ENCODE assay signal across 14 mouse cellular contexts in the genomic region with DNA sequence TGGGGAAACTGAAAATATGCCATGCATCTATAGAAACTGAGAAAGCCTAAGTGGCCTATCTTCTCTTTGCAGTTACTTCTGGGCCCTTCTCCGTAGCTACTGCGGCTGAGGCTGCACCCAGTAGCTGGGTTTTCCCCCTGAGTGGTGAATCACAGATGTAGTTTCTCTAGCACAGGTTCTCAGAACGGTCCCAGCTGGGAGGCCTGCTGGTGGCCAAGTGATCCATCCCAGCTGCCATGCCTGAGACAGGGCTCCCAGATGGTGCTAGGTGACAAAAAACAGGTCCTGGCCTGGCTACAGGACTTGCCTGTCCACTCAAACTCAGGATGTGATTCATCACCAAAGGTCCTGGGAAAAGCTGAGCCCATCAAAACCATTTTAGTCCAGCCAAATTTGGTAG. TPM values are rescaled to one million over a fixed set of nuclear protein-coding genes. Genes with fewer than 3 reads are reported as not detected.
DNase-seq lines count a peak whose midpoint lies in the region; ATAC-seq and TF ChIP-seq lines count a peak whose summit lies in the region.
"Had no signal": no experiment of that assay in that cellular context is flagged by ENCODE, and none has a peak within 500 bp of the region (broad histone marks: within the 10 kb centered on the region; RNA-seq: fewer than 3 reads in every experiment).

No protein-coding gene starts in this region.

- H3K27me3 ChIP-seq in thymus, adult 2 months (ENCODE audit: control insufficient read depth, insufficient read depth, low read length) = no peaks in the 10 kb centered on the region
- H3K27me3 ChIP-seq in lung, postnatal 0 days (replicated peaks; ENCODE audit: insufficient read depth, low read length) = no peaks in the 10 kb centered on the region
- no peaks in the 10 kb centered on the region for H3K27me3 ChIP-seq in splenic B cell, adult 2 months (ENCODE audit: control insufficient read depth, insufficient read depth, low read length, poor library complexity, severe bottlenecking)
- H3K27me3 ChIP-seq in midbrain, embryonic 14.5 days (ENCODE audit: control insufficient read depth, insufficient read depth, low read length) = no peaks in the 10 kb centered on the region

- no peak overlapping the region for H3K4me3 ChIP-seq in thymus, adult 2 months (ENCODE audit: control insufficient read depth, insufficient read depth, low read length)
- no peak overlapping the region for H3K4me3 ChIP-seq in lung, postnatal 0 days (ENCODE audit: low read depth, low read length)
- no peak overlapping the region for H3K4me3 ChIP-seq in midbrain, embryonic 14.5 days (replicated peaks; ENCODE audit: low read depth, low read length)
- H3K4me3 ChIP-seq: megakaryocyte, embryonic 14.5 days had no signal

- H3K4me1 ChIP-seq in thymus, adult 2 months (replicated peaks; ENCODE audit: control insufficient read depth, insufficient read depth, low read length) = peaks cover 53% of the 10 kb centered on the region
- H3K4me1 ChIP-seq in lung, postnatal 0 days (ENCODE audit: insufficient read depth, low read depth, low read length) = no peaks in the 10 kb centered on the region
- no peaks in the 10 kb centered on the region; the same call in 1 of the 2 replicates for H3K4me1 ChIP-seq in midbrain, embryonic 14.5 days (ENCODE audit: control insufficient read depth, insufficient read depth, low read length)

- H3K9ac ChIP-seq in lung, postnatal 0 days (replicated peaks; ENCODE audit: low read depth) = no peak overlapping the region
- no peak overlapping the region for H3K9ac ChIP-seq in midbrain, embryonic 14.5 days (replicated peaks; ENCODE audit: low read length)

- DNase-seq in thymus, adult 2 months = peak; percentile 49
- no peak for DNase-seq in thymus, postnatal 10 days (ENCODE audit: low spot score in 2 of 2)
- DNase-seq in T-cell, adult 2 months (ENCODE audit: low spot score) = peak; percentile 54
- DNase-seq in lung, postnatal 0 days (ENCODE audit: low spot score) = peak; percentile 75
- peak; percentile 62 for DNase-seq in splenic B cell, adult 2 months (ENCODE audit: low read depth, low spot score)
- no peak for DNase-seq in midbrain, embryonic 14.5 days
- DNase-seq in cerebellum, adult 18-20 months = no peak
- DNase-seq in gastrocnemius, postnatal 25 days = no peak
- DNase-seq: adrenal gland, postnatal 25 days; kidney, postnatal 10 days; layer of hippocampus, postnatal 36 days; liver; right cerebral cortex, postnatal 25 days had no signal

- peak; percentile 76 for TF ChIP-seq EP300 in lung, postnatal 0 days (IDR thresholded peaks at IDR 0.05)

- peak overlapping the region; percentile 68 for H3K27ac ChIP-seq in thymus, adult 2 months (ENCODE audit: control insufficient read depth, insufficient read depth, low read length)
- no peak overlapping the region for H3K27ac ChIP-seq in lung, postnatal 0 days (ENCODE audit: low read length)
- H3K27ac ChIP-seq in midbrain, embryonic 14.5 days (replicated peaks; ENCODE audit: low read depth, low read length) = no peak overlapping the region

- no peaks in the 10 kb centered on the region for H3K36me3 ChIP-seq in thymus, adult 2 months (ENCODE audit: control insufficient read depth, insufficient read depth, low read length)
- H3K36me3 ChIP-seq in lung, postnatal 0 days (ENCODE audit: insufficient read depth, low read length) = no peaks in the 10 kb centered on the region
- no peaks in the 10 kb centered on the region for H3K36me3 ChIP-seq in splenic B cell, adult 2 months (ENCODE audit: control insufficient read depth, insufficient read depth, low read length, poor library complexity, severe bottlenecking)
- H3K36me3 ChIP-seq in midbrain, embryonic 14.5 days (ENCODE audit: control insufficient read depth, insufficient read depth, low read length) = no peaks in the 10 kb centered on the region

- no peak for TF ChIP-seq POLR2A in thymus, adult 2 months (IDR thresholded peaks at IDR 0.05; ENCODE audit: control insufficient read depth, extremely low read depth, insufficient read depth, low read length, poor library complexity)

- no peak overlapping the region for H3K4me2 ChIP-seq in lung, postnatal 0 days (replicated peaks; ENCODE audit: low read depth, low read length)
- H3K4me2 ChIP-seq in midbrain, embryonic 14.5 days (ENCODE audit: low read length) = no peak overlapping the region

- WGBS in thymus, adult 2 months = 31% methylated on average over 3 of the region's 3 CpGs
- WGBS in lung, postnatal 0 days = 44% methylated on average over 3 of the region's 3 CpGs
- WGBS in midbrain, embryonic 14.5 days = 87% methylated on average over 3 of the region's 3 CpGs

- no peak for TF ChIP-seq CTCF in thymus, adult 2 months (IDR thresholded peaks at IDR 0.05; ENCODE audit: borderline replicate concordance, control insufficient read depth, extremely low read depth, insufficient read depth, low read length, poor library complexity)
- no peak for TF ChIP-seq CTCF in lung, postnatal 0 days (IDR thresholded peaks at IDR 0.05)

- H3K9me3 ChIP-seq in lung, postnatal 0 days (ENCODE audit: low read length) = no peaks in the 10 kb centered on the region
- no peaks in the 10 kb centered on the region for H3K9me3 ChIP-seq in midbrain, embryonic 14.5 days (ENCODE audit: control insufficient read depth, low read length)
- H3K9me3 ChIP-seq: megakaryocyte, embryonic 14.5 days had no signal

- peak; percentile 93 for ATAC-seq in lung, postnatal 0 days
- ATAC-seq in midbrain, embryonic 14.5 days (ENCODE audit: low FRiP score, low TSS enrichment) = no peak

RNA-seq across cellular contexts. Expression of a gene that starts 24.3 kb away (rescaled TPM):
- 5.6 and 7.0 TPM in 2 replicates for polyA plus RNA-seq in thymus, adult 2 months (2012; rRNA removed)
- 0.87 and 0.93 TPM in 2 replicates for polyA plus RNA-seq in lung, postnatal 0 days (2015; fragmentation: Nextera tagmentation; extraction: Ambion mirVana)
- polyA plus RNA-seq in midbrain, embryonic 14.5 days (2014; fragmentation: Nextera tagmentation; extraction: Ambion mirVana) = 1.5 and 2.0 TPM in 2 replicates
- total RNA-seq in gastrocnemius, postnatal 25 days (2021) = 1 to 10 TPM; 1.0 to 1.4 TPM

RNA-seq across cellular contexts. Expression of a gene that starts 40.7 kb away (rescaled TPM):
- 151 and 202 TPM in 2 replicates for polyA plus RNA-seq in thymus, adult 2 months (2012; rRNA removed)
- polyA plus RNA-seq in lung, postnatal 0 days (2015; fragmentation: Nextera tagmentation; extraction: Ambion mirVana) = 2.7 and 4.2 TPM in 2 replicates
- polyA plus RNA-seq in midbrain, embryonic 14.5 days (2014; fragmentation: Nextera tagmentation; extraction: Ambion mirVana) = 13.1 and 16.0 TPM in 2 replicates
- total RNA-seq in gastrocnemius, postnatal 25 days (2021) = not detected

Comparison
In these comparisons a context has a peak if more than half of its experiments do, and no peak if none do; other contexts are left out.
1. DNase-seq: peak in thymus, adult 2 months (single experiment), T-cell, adult 2 months (single experiment), lung, postnatal 0 days (single experiment) and splenic B cell, adult 2 months (single experiment); none in thymus, postnatal 10 days (0 of 2), midbrain, embryonic 14.5 days (single experiment), cerebellum, adult 18-20 months (0 of 2) and gastrocnemius, postnatal 25 days (single experiment).